Mouse (Mus musculus) E14TG2a.4 (cell line): ENCODE measurements around the gene Rpusd3.
A peak's percentile ranks its signal among the peaks of the same experiment; 100 is the strongest.

Experiments
- H3K27me3 ChIP-seq: 2 replicates; pipeline ENCODE4 v1.6.1; 2014; ENCODE audit warnings: low read length, control low read depth; ENCODE audit not compliant: insufficient read depth
- H3K36me3 ChIP-seq: 2 replicates; pipeline ENCODE4 v1.6.1; 2014; ENCODE audit warnings: low read length, control low read depth; ENCODE audit not compliant: insufficient read depth
- H3K4me1 ChIP-seq: replicated peaks from 2 replicates; pipeline ENCODE4 v1.6.1; 2014; ENCODE audit warnings: low read depth, low read length, control low read depth
- H3K4me3 ChIP-seq: replicated peaks from 2 replicates; pipeline ENCODE4 v1.5.1; 2014; ENCODE audit warnings: mild to moderate bottlenecking, low read length
- H3K9me3 ChIP-seq: 2 replicates; pipeline ENCODE4 v1.6.1; 2014; ENCODE audit warnings: low read length, control low read depth
- CTCF ChIP-seq: conservative IDR thresholded peaks from 2 replicates; pipeline ENCODE4 v1.5.1; 2014; ENCODE audit warnings: low read length
- NANOG ChIP-seq: IDR thresholded peaks from 2 replicates; pipeline ENCODE4 v1.6.1; 2014; ENCODE audit warnings: borderline replicate concordance, low read length, mixed read lengths
- POU5F1 ChIP-seq: IDR thresholded peaks from 2 replicates; pipeline ENCODE4 v1.6.1; 2014; ENCODE audit warnings: low read length, borderline replicate concordance

Rpusd3 gene

DNA sequence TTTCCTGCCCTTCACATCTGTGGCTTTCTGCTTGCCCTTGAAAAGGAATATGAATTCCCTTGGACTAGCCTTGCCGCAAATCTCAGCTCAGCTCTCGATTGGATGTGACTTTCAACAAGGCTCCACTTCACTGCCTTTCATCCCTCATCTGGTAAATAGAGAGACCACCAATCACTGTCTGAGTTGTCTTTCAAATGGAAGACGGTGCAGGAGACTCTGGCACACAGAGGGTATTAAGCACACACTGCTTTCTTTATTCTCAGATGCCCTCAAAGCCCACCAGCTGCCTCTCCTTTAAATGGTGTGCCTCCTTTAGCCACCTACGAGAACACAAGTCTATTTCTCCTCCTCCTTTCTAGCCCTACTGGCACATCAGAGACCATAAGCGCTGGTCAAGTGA is 50.6 kb downstream of the Rpusd3 start:
- no peaks in the 10 kb centered on the region for H3K9me3 ChIP-seq
- TF ChIP-seq POU5F1: no peak
- no peak for TF ChIP-seq CTCF

DNA sequence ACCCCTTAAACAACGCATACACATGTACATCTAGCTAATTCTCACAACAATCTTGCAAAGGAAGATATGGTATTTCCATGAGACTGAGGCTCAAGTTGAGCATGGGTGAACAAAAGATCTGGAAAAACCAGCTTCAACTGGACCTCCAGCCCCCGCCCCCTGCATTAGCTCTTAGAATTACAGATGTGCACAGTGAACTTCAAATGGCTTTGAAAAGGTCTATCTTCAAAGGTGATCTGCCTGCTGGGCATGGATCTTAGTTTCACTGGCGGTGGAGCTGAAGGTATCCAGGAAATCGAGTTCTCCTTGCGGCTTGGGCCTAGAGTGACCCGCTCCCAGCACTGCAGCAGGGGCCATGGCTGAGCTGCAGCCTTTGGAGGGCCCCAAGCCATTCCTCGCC is 51.0 kb downstream of the Rpusd3 start:
- Histone ChIP-seq H3K27me3 (no peaks in the 10 kb centered on the region), H3K4me3 (peak overlapping the region; percentile 76), H3K4me1 (peaks cover 66% of the 10 kb centered on the region), H3K36me3 (peaks cover 53% of the 10 kb centered on the region), H3K9me3 (no peaks in the 10 kb centered on the region)
- no peak for TF ChIP-seq CTCF
- peak; percentile 34; the same call in 1 of the 2 replicates for TF ChIP-seq NANOG

More for the DNA sequence above, 50.6 kb downstream of the Rpusd3 start:
- Histone ChIP-seq H3K4me3 (peak overlapping the region; percentile 76), H3K36me3 (peaks cover 58% of the 10 kb centered on the region), H3K27me3 (no peaks in the 10 kb centered on the region), H3K4me1 (peaks cover 66% of the 10 kb centered on the region)

DNA sequence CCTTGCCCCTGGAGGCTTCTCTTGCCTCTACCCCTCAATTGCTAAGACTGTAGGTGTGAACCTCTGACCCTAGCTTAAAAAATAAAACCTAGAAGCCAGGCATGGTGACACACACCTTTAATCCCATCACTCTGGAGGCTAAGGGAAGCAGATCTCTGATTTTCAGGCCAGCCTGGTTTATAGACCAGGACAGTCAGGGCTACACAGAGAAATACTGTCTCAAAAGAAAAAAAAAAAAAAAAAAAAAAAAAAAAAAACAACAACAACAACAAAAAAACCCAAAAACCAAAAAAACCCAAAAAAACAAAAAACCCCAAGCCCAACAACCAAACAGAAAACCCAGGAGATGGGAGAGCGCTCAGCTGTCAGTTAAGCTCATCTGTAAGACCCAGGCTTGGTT is 51.6 kb downstream of the Rpusd3 start:
- Histone ChIP-seq H3K4me1 (peaks cover 66% of the 10 kb centered on the region), H3K9me3 (no peaks in the 10 kb centered on the region), H3K4me3 (peak overlapping the region; percentile 76), H3K27me3 (no peaks in the 10 kb centered on the region), H3K36me3 (peaks cover 48% of the 10 kb centered on the region)
- TF ChIP-seq CTCF: no peak
- TF ChIP-seq NANOG: no peak
- no peak for TF ChIP-seq POU5F1

DNA sequence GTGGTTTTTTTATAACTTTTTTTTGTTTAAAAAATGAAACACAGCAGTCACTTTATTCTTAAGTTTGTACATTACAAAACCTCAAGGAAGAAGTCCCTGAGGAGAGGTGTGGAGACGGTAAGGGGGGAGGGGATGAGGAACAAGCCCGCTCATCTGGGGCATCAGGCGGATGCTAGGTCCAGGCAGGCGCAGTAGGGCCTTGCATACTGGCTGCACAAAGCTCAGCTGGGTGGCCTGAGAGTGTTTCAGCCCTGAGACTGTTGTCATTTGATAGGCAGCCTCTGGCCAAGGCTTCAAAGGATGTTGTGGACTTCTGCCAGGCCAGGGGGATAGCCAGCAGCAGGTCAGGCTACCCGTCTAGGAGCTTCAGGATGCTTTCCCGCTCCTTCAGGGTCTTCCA is 52.5 kb downstream of the Rpusd3 start:
- H3K9me3 ChIP-seq: no peaks in the 10 kb centered on the region
- H3K27me3 ChIP-seq: no peaks in the 10 kb centered on the region
- TF ChIP-seq POU5F1 (no peak), NANOG (no peak), CTCF (no peak)
- H3K36me3 ChIP-seq: peaks cover 38% of the 10 kb centered on the region
- H3K4me3 ChIP-seq: peak overlapping the region; percentile 76
- H3K4me1 ChIP-seq: peaks cover 76% of the 10 kb centered on the region
